24 mouse cellular contexts compared by ENCODE assay signal in genomic region chr3:144510724-144511123, GRCm38 (mm10). TPM values are rescaled to one million over a fixed set of nuclear protein-coding genes. Genes with fewer than 3 reads are reported as not detected.
DNase-seq lines count a peak whose midpoint lies in the region; ATAC-seq lines count a peak whose summit lies in the region.
"Had no signal": no experiment of that assay in that cellular context is flagged by ENCODE, and none has a peak within 500 bp of the region (broad histone marks: within the 10 kb centered on the region; RNA-seq: fewer than 3 reads in every experiment).

No protein-coding gene starts in this region.

- no peaks in the 10 kb centered on the region for H3K27me3 ChIP-seq in kidney, embryonic 14.5 days (ENCODE audit: control insufficient read depth, insufficient read depth, low read length)
- H3K27me3 ChIP-seq in kidney, embryonic 16.5 days (ENCODE audit: insufficient read depth, low read length), result no peaks in the 10 kb centered on the region
- no peaks in the 10 kb centered on the region for H3K27me3 ChIP-seq in limb, embryonic 15.5 days
- H3K27me3 ChIP-seq in limb, embryonic 10.5 days (ENCODE audit: low read depth, poor library complexity, severe bottlenecking), result no peaks in the 10 kb centered on the region
- H3K27me3 ChIP-seq: CH12.LX; embryonic facial prominence, embryonic 12.5 days; forebrain, embryonic 13.5 days; Patski had no signal

- no peak overlapping the region for H3K4me3 ChIP-seq in kidney, embryonic 14.5 days (ENCODE audit: low read length)
- no peak overlapping the region for H3K4me3 ChIP-seq in kidney, embryonic 16.5 days (ENCODE audit: low read length)
- H3K4me3 ChIP-seq in limb, embryonic 15.5 days, result no peak overlapping the region
- no peak overlapping the region for H3K4me3 ChIP-seq in limb, embryonic 10.5 days
- H3K4me3 ChIP-seq: embryonic facial prominence, embryonic 10.5 days; embryonic facial prominence, embryonic 12.5 days; forebrain, embryonic 13.5 days had no signal

- peak; percentile 70; the same call in 1 of the 2 replicates for ATAC-seq in kidney, embryonic 14.5 days (ENCODE audit: low FRiP score, low TSS enrichment)
- ATAC-seq in kidney, embryonic 16.5 days (ENCODE audit: low FRiP score, low TSS enrichment), result peak; percentile 31; the same call in 1 of the 2 replicates
- ATAC-seq in limb, embryonic 15.5 days (ENCODE audit: insufficient number of reproducible peaks, low FRiP score, low TSS enrichment, low read depth), result 0 out of 2 replicates have a peak, but pooled peaks have one; percentile 30
- ATAC-seq in megakaryocyte-erythroid progenitor cell, adult 5-6 weeks (replicated peaks; ENCODE audit: low FRiP score, low TSS enrichment, poor library complexity, severe bottlenecking), result 0 out of 2 replicates have a peak, but pooled peaks have one; percentile 11
- ATAC-seq: activated CD4-positive, CD25-positive, alpha-beta regulatory T cell, adult 4 months; CD4-positive, CD25-positive, alpha-beta regulatory T cell, adult 4 months; forebrain, embryonic 13.5 days; Patski had no signal

- no peaks in the 10 kb centered on the region for H3K9me3 ChIP-seq in kidney, embryonic 14.5 days (ENCODE audit: control insufficient read depth, low read length)
- 0 out of 2 replicates have a peak, but pooled peaks cover 4% of the 10 kb centered on the region for H3K9me3 ChIP-seq in kidney, embryonic 16.5 days (ENCODE audit: low read length)
- no peaks in the 10 kb centered on the region for H3K9me3 ChIP-seq in limb, embryonic 15.5 days
- H3K9me3 ChIP-seq in limb, embryonic 10.5 days (replicated peaks), result no peaks in the 10 kb centered on the region
- H3K9me3 ChIP-seq: embryonic facial prominence, embryonic 10.5 days; embryonic facial prominence, embryonic 12.5 days; forebrain, embryonic 13.5 days had no signal

- H3K9ac ChIP-seq in kidney, embryonic 14.5 days (ENCODE audit: low read depth, low read length), result no peak overlapping the region
- H3K9ac ChIP-seq in kidney, embryonic 16.5 days (replicated peaks; ENCODE audit: low read length), result no peak overlapping the region
- H3K9ac ChIP-seq in limb, embryonic 15.5 days, result no peak overlapping the region
- H3K9ac ChIP-seq: embryonic facial prominence, embryonic 12.5 days; forebrain, embryonic 13.5 days had no signal

- 77% methylated on average over 3 of the region's 3 CpGs for WGBS in kidney, embryonic 14.5 days
- 77% methylated on average over 3 of the region's 3 CpGs for WGBS in kidney, embryonic 16.5 days
- WGBS in limb, embryonic 15.5 days, result 74% methylated on average over 3 of the region's 3 CpGs
- 94% methylated on average over 3 of the region's 3 CpGs for WGBS in limb, embryonic 10.5 days

- no peak for DNase-seq in kidney, adult 11 months
- no peak for DNase-seq in kidney, postnatal 14 days
- no peak for DNase-seq in limb, embryonic 10.5 days (ENCODE audit: low spot score)
- no peak for DNase-seq in retina, embryonic 14.5 days (ENCODE audit: low spot score)
- DNase-seq: adrenal gland, adult 8-10 months; adrenal gland, postnatal 14 days; adrenal gland, postnatal 36 days; B cell, adult 2 months; cerebellum, adult 11-12 months; cerebellum, adult 2 months; cerebellum, adult 9-10 months; cerebellum, postnatal 10 days; cerebellum, postnatal 25 days had no signal

- 0 out of 2 replicates have a peak, but pooled peaks cover 5% of the 10 kb centered on the region for H3K4me1 ChIP-seq in kidney, embryonic 14.5 days (ENCODE audit: control insufficient read depth, insufficient read depth, low read length)
- no peaks in the 10 kb centered on the region; the same call in 1 of the 2 replicates for H3K4me1 ChIP-seq in kidney, embryonic 16.5 days (ENCODE audit: insufficient read depth, low read length)
- 0 out of 2 replicates have a peak, but pooled peaks cover 10% of the 10 kb centered on the region for H3K4me1 ChIP-seq in limb, embryonic 15.5 days
- H3K4me1 ChIP-seq in limb, embryonic 10.5 days, result peaks cover 27% of the 10 kb centered on the region

- no peak overlapping the region for H3K4me2 ChIP-seq in kidney, embryonic 14.5 days (replicated peaks; ENCODE audit: low read depth, low read length)
- H3K4me2 ChIP-seq in kidney, embryonic 16.5 days (replicated peaks; ENCODE audit: low read depth, low read length), result no peak overlapping the region
- H3K4me2 ChIP-seq in limb, embryonic 15.5 days, result no peak overlapping the region
- H3K4me2 ChIP-seq: embryonic facial prominence, embryonic 12.5 days; forebrain, embryonic 13.5 days had no signal

- no peak overlapping the region for H3K27ac ChIP-seq in kidney, embryonic 14.5 days (ENCODE audit: low read depth, low read length)
- H3K27ac ChIP-seq in kidney, embryonic 16.5 days (ENCODE audit: low read length), result no peak overlapping the region
- no peak overlapping the region for H3K27ac ChIP-seq in limb, embryonic 15.5 days
- no peak overlapping the region for H3K27ac ChIP-seq in limb, embryonic 10.5 days
- H3K27ac ChIP-seq: embryonic facial prominence, embryonic 10.5 days; embryonic facial prominence, embryonic 12.5 days; forebrain, embryonic 13.5 days had no signal

- no peaks in the 10 kb centered on the region for H3K36me3 ChIP-seq in kidney, embryonic 14.5 days (ENCODE audit: control insufficient read depth, insufficient read depth, low read length)
- H3K36me3 ChIP-seq in kidney, embryonic 16.5 days (ENCODE audit: insufficient read depth, low read length), result no peaks in the 10 kb centered on the region
- no peaks in the 10 kb centered on the region for H3K36me3 ChIP-seq in limb, embryonic 15.5 days
- no peaks in the 10 kb centered on the region for H3K36me3 ChIP-seq in limb, embryonic 10.5 days
- H3K36me3 ChIP-seq: embryonic facial prominence, embryonic 10.5 days; embryonic facial prominence, embryonic 12.5 days had no signal

RNA-seq across cellular contexts. Expression of gene Hs2st1, which starts 59.3 kb away (rescaled TPM):
- polyA plus RNA-seq in kidney, embryonic 14.5 days (2014; fragmentation: Nextera tagmentation; extraction: Ambion mirVana), result 13.7 and 16.9 TPM in 2 replicates
- 10.2 and 11.3 TPM in 2 replicates for polyA plus RNA-seq in kidney, embryonic 16.5 days (2015; fragmentation: Nextera tagmentation; extraction: Ambion mirVana)
- 10.1 and 13.5 TPM in 2 replicates for polyA plus RNA-seq in limb, embryonic 15.5 days (2015; fragmentation: Nextera tagmentation; extraction: Ambion mirVana)
- 11.4 and 13.0 TPM in 2 replicates for polyA plus RNA-seq in limb, embryonic 10.5 days (2016; fragmentation: Nextera tagmentation; extraction: Ambion mirVana)
- 11.6 and 14.2 TPM in 2 replicates for total RNA-seq in megakaryocyte-erythroid progenitor cell, adult 5-6 weeks (2014; fragmentation: Nextera tagmentation)
- total RNA-seq in megakaryocyte-erythroid progenitor cell, adult 5-6 weeks (2017), result 9.9 and 11.4 TPM in 2 replicates

RNA-seq across cellular contexts. Expression of gene Selenof, which starts 59.4 kb away (rescaled TPM):
- 515 and 688 TPM in 2 replicates for polyA plus RNA-seq in kidney, embryonic 14.5 days (2014; fragmentation: Nextera tagmentation; extraction: Ambion mirVana)
- 645 and 709 TPM in 2 replicates for polyA plus RNA-seq in kidney, embryonic 16.5 days (2015; fragmentation: Nextera tagmentation; extraction: Ambion mirVana)
- polyA plus RNA-seq in limb, embryonic 15.5 days (2015; fragmentation: Nextera tagmentation; extraction: Ambion mirVana), result 689 and 692 TPM in 2 replicates
- 461 and 480 TPM in 2 replicates for polyA plus RNA-seq in limb, embryonic 10.5 days (2016; fragmentation: Nextera tagmentation; extraction: Ambion mirVana)
- 228 and 242 TPM in 2 replicates for total RNA-seq in megakaryocyte-erythroid progenitor cell, adult 5-6 weeks (2014; fragmentation: Nextera tagmentation)
- 570 and 661 TPM in 2 replicates for total RNA-seq in megakaryocyte-erythroid progenitor cell, adult 5-6 weeks (2017)

Comparison
In these comparisons a context has a peak if more than half of its experiments do, and no peak if none do; other contexts are left out.
1. ATAC-seq: peak in every context shown above with its lines; median percentile 70 in kidney, embryonic 14.5 days; 31 in kidney, embryonic 16.5 days; 30 in limb, embryonic 15.5 days; 11 in megakaryocyte-erythroid progenitor cell, adult 5-6 weeks.